Comparison of ENCODE assay signal across 33 mouse cellular contexts in genomic region chr3:108892914-108893313, GRCm38 (mm10). TPM values are rescaled to one million over a fixed set of nuclear protein-coding genes. Genes with fewer than 3 reads are reported as not detected.
"Had no signal": no experiment of that assay in that cellular context is flagged by ENCODE, and none has a peak within 500 bp of the region (broad histone marks: within the 10 kb centered on the region; RNA-seq: fewer than 3 reads in every experiment).

No protein-coding gene starts in this region.

- H3K27me3 ChIP-seq: kidney, embryonic 15.5 days; limb, embryonic 12.5 days; limb, embryonic 15.5 days; megakaryocyte, embryonic 14.5 days; midbrain, embryonic 13.5 days; neural tube, embryonic 13.5 days had no signal

- DNase-seq: kidney, adult 11 months; kidney, adult 8-10 months; kidney, postnatal 10 days; kidney, postnatal 36 days; layer of hippocampus, postnatal 36 days; left cerebral cortex, postnatal 4 days; liver, postnatal 0 days; lung, embryonic 14.5 days; right cerebral cortex, adult 18-20 months; right cerebral cortex, postnatal 14 days; right cerebral cortex, postnatal 4 days; spleen, adult 18-20 months; thymus, adult 2 months; thymus, postnatal 14 days; thymus, postnatal 4 days had no signal

- H3K4me1 ChIP-seq: kidney, embryonic 15.5 days; limb, embryonic 12.5 days; limb, embryonic 15.5 days; midbrain, embryonic 10.5 days; midbrain, embryonic 13.5 days; neural tube, embryonic 13.5 days had no signal

- H3K27ac ChIP-seq: kidney, embryonic 15.5 days; left cerebral cortex, adult 2 months; limb, embryonic 12.5 days; limb, embryonic 15.5 days; liver, embryonic 14.5 days; midbrain, embryonic 10.5 days; midbrain, embryonic 13.5 days; neural tube, embryonic 13.5 days had no signal

- H3K9ac ChIP-seq: kidney, embryonic 15.5 days; limb, embryonic 12.5 days; limb, embryonic 15.5 days; liver, embryonic 14.5 days; liver, postnatal 0 days; lung, embryonic 14.5 days; midbrain, embryonic 13.5 days; neural tube, embryonic 13.5 days had no signal

- ATAC-seq: liver, postnatal 0 days; lung, postnatal 0 days; midbrain, embryonic 13.5 days; midbrain, embryonic 16.5 days had no signal

- H3K9me3 ChIP-seq: kidney, embryonic 15.5 days; limb, embryonic 12.5 days; limb, embryonic 15.5 days; megakaryocyte, embryonic 14.5 days; midbrain, embryonic 10.5 days; midbrain, embryonic 13.5 days; neural tube, embryonic 13.5 days had no signal

- H3K36me3 ChIP-seq: kidney, embryonic 15.5 days; limb, embryonic 12.5 days; limb, embryonic 15.5 days; midbrain, embryonic 10.5 days; midbrain, embryonic 13.5 days; neural tube, embryonic 13.5 days had no signal

- H3K4me2 ChIP-seq: kidney, embryonic 15.5 days; limb, embryonic 12.5 days; limb, embryonic 15.5 days; liver, embryonic 11.5 days; lung, embryonic 14.5 days; midbrain, embryonic 13.5 days; neural tube, embryonic 13.5 days had no signal

- H3K4me3 ChIP-seq: kidney, embryonic 15.5 days; left cerebral cortex, adult 2 months; limb, embryonic 12.5 days; limb, embryonic 15.5 days; megakaryocyte, embryonic 14.5 days; midbrain, embryonic 10.5 days; midbrain, embryonic 13.5 days; myocyte; neural tube, embryonic 13.5 days had no signal

RNA-seq across cellular contexts. Expression of gene Fndc7, which starts 3.1 kb away (rescaled TPM):
- total RNA-seq: left cerebral cortex, postnatal 10 days; monocyte, adult 5-6 weeks had no signal
- polyA plus RNA-seq: kidney, embryonic 15.5 days; liver, embryonic 11.5 days; liver, embryonic 14.5 days; midbrain, embryonic 13.5 days; neural tube, embryonic 13.5 days had no signal

RNA-seq across cellular contexts. Expression of gene Henmt1, which starts 46.8 kb away (rescaled TPM):
- total RNA-seq: monocyte, adult 5-6 weeks had no signal
- polyA plus RNA-seq: liver, postnatal 0 days; myocyte had no signal

RNA-seq across cellular contexts. Expression of gene Gm9857, which starts 47.3 kb away (rescaled TPM):
- total RNA-seq: layer of hippocampus, adult 8-10 months; layer of hippocampus, postnatal 10 days; layer of hippocampus, postnatal 36 days; left cerebral cortex, adult 2 months; left cerebral cortex, postnatal 10 days; monocyte, adult 5-6 weeks had no signal
- polyA plus RNA-seq: kidney, embryonic 15.5 days; limb, embryonic 12.5 days; limb, embryonic 15.5 days; liver, embryonic 11.5 days; liver, embryonic 14.5 days; liver, postnatal 0 days; lung, embryonic 14.5 days; lung, postnatal 0 days; midbrain, embryonic 10.5 days; midbrain, embryonic 16.5 days; myocyte; neural tube, embryonic 13.5 days; stomach, embryonic 16.5 days had no signal
